Mouse (Mus musculus) liver, adult 2 months (tissue): Measurements from ENCODE around the gene Vcan.

ENCODE experiments used
- CTCF ChIP-seq: fragments of 200-500 bp; IDR thresholded peaks from 2 replicates; pipeline ENCODE4 v1.5.1; 2011; ENCODE audit warnings: low read depth, low read length, control low read depth
- POLR2A ChIP-seq: fragments of 200-500 bp; IDR thresholded peaks from 2 replicates; pipeline ENCODE4 v1.6.1; 2011; ENCODE audit warnings: low read length, control low read depth; ENCODE audit not compliant: insufficient read depth; ENCODE audit errors: extremely low read depth

DNA sequence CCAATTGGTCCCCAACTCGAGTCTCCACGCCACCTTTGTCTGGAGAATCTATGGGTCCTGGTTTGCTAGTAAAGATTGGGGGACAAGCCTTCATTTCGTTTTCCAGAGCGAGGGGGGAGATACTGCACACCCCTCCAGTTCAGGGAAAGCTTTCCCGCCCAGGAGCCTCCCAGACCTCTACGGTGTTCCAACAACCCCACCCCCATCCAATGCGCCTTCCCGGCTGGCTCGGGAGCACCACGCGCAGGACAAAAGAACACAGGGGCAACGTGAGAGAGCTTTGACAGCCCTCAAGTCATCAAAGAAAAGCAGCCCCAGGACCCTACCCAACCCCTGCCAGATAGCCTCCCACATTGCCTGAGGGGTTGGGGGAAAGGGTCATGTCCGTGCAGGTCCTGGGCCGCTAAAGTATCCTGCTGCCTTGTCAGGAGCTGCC, 1.2 kb downstream of the Vcan start:
- TF ChIP-seq CTCF (no peak), POLR2A (no peak)
